Mouse (Mus musculus): ENCODE data around the gene Gm47995. TPM values are rescaled to one million over a fixed set of nuclear protein-coding genes. Genes with fewer than 3 reads are reported as not detected.
"Not testable (repeated sequence)": the region's sequence is repeated elsewhere in the genome, so short reads cannot be mapped to it uniquely, and the experiment has no call there.

Gm47995 gene
- total RNA-seq, 2 experiments from 2014 or later = not detected

- not testable (repeated sequence) for DNase-seq
These were observed 11.3 kb upstream of the Gm47995 start for GRCm38 (mm10) chr1:151186879-151187424.

- DNase-seq = no peak
These were observed 9.8 kb upstream of the Gm47995 start for GRCm38 (mm10) chr1:151188469-151188868.

GRCm38 (mm10) chr1:151192075-151192474 is 6.2 kb upstream of the Gm47995 start, which contains the start of gene Gm8947:
Gm8947 (plus strand) TSS chr1:151192376.
- DNase-seq = not testable (repeated sequence)

GRCm38 (mm10) chr1:151192739-151193138 is 5.5 kb upstream of the Gm47995 start:
- not testable (repeated sequence) for DNase-seq

- not testable (repeated sequence) for DNase-seq
These were observed 2.3 kb upstream of the Gm47995 start for GRCm38 (mm10) chr1:151195986-151196385.

GRCm38 (mm10) chr1:151196690-151197089 is 1.6 kb upstream of the Gm47995 start:
- DNase-seq = not testable (repeated sequence)

GRCm38 (mm10) chr1:151200620-151201019 is 2.4 kb downstream of the Gm47995 start:
- not testable (repeated sequence) for DNase-seq

GRCm38 (mm10) chr1:151202771-151203170 is 4.5 kb downstream of the Gm47995 start:
- DNase-seq = not testable (repeated sequence)

- DNase-seq = not testable (repeated sequence)
These were observed 5.6 kb downstream of the Gm47995 start, which contains the start of gene 3110040M04Rik for GRCm38 (mm10) chr1:151203818-151204217. 3110040M04Rik (plus strand) TSS chr1:151204121.

GRCm38 (mm10) chr1:151208493-151208892 is 10.2 kb downstream of the Gm47995 start:
- not testable (repeated sequence) for DNase-seq

- DNase-seq = not testable (repeated sequence)
These were observed 10.7 kb downstream of the Gm47995 start for GRCm38 (mm10) chr1:151208944-151209343.

GRCm38 (mm10) chr1:151209824-151210355 is 11.6 kb downstream of the Gm47995 start, which contains the start of gene Gm47996:
Gm47996 (plus strand) TSS chr1:151210131.
- not testable (repeated sequence) for DNase-seq

GRCm38 (mm10) chr1:151211666-151212065 is 13.4 kb downstream of the Gm47995 start:
- DNase-seq = not testable (repeated sequence)

GRCm38 (mm10) chr1:151214862-151215261 is 16.6 kb downstream of the Gm47995 start:
- DNase-seq = no peak

- no peak for DNase-seq
These were observed 17.7 kb downstream of the Gm47995 start for GRCm38 (mm10) chr1:151215985-151216384.

- DNase-seq = no peak
These were observed 18.2 kb downstream of the Gm47995 start for GRCm38 (mm10) chr1:151216417-151216816.

GRCm38 (mm10) chr1:151219045-151219444 is 20.8 kb downstream of the Gm47995 start:
- no peak for DNase-seq

GRCm38 (mm10) chr1:151220098-151220497 is 21.9 kb downstream of the Gm47995 start:
- no peak for DNase-seq

GRCm38 (mm10) chr1:151222561-151223267 is 24.5 kb downstream of the Gm47995 start:
- DNase-seq = no peak

GRCm38 (mm10) chr1:151223377-151223776 is 25.1 kb downstream of the Gm47995 start:
- DNase-seq = no peak

- no peak for DNase-seq
These were observed 26.3 kb downstream of the Gm47995 start for GRCm38 (mm10) chr1:151224536-151224935.

GRCm38 (mm10) chr1:151227506-151227905 is 29.3 kb downstream of the Gm47995 start:
- DNase-seq = no peak

- no peak for DNase-seq
These were observed 30.2 kb downstream of the Gm47995 start for GRCm38 (mm10) chr1:151228320-151228989.
